Mouse (Mus musculus): Measurements from ENCODE around the gene Snx20. TPM values are rescaled to one million over a fixed set of nuclear protein-coding genes. Genes with fewer than 3 reads are reported as not detected.

The Snx20 gene
- polyA plus RNA-seq, 1 experiment from 2014 or later = 6.5 TPM

DNA sequence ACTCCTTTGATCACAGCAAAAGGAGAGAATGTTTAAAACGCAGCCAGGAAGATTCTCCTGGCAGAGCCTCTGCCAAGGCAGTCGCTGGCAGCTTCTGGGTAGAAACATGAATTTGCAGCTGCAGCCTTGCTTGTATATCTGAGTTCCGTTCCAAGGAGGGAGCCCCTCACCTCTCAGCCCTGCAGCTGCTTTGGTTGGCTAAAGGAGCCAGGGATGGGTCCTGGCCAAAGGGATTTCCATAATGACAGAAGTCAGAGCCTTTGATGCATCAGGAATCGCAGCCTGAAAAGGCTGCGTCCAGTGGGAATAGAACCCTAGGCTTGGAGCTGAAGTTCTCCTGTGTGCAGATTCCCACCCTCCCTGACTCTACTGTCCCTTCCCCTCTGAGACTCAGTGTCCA, 20.9 kb downstream of the Snx20 start:
- Histone ChIP-seq H3K36me3 (ENCODE audit: insufficient read depth, low read length) (no peaks in the 10 kb centered on the region), H3K27ac (ENCODE audit: low read length) (no peak overlapping the region), H3K4me3 (ENCODE audit: low read depth, low read length) (no peak overlapping the region), H3K9me3 (ENCODE audit: low read length) (no peaks in the 10 kb centered on the region), H3K4me2 (replicated peaks; ENCODE audit: low read depth, low read length) (no peak overlapping the region), H3K27me3 (replicated peaks; ENCODE audit: insufficient read depth, low read length) (no peaks in the 10 kb centered on the region), H3K4me1 (ENCODE audit: insufficient read depth, low read depth, low read length) (no peaks in the 10 kb centered on the region), H3K9ac (replicated peaks; ENCODE audit: low read depth) (no peak overlapping the region)
- ATAC-seq (no peak), DNase-seq (ENCODE audit: low spot score) (no peak)
- WGBS = 58% methylated on average over 5 of the region's 5 CpGs
- TF ChIP-seq CTCF (IDR thresholded peaks at IDR 0.05) = no peak
- TF ChIP-seq EP300 (IDR thresholded peaks at IDR 0.05) = no peak

DNA sequence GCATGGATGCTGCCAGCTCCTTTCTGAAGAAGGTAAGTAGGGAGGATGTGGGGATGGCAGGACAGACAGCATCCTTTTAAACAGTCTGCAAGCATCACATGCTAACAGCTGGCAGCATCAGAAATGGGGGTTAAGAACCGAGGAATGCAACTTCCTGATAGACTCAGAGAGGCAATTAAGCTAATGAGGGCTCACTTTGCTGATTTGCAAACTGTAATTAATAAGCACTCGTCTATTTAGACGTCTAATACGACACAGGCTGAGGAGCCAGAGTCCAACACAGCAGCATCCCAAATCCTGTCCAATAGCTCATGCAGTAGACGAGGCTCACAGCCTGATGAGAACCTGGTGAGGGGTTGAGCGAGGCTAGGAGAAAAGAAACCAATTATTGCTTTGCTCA, 25.7 kb downstream of the Snx20 start:
- no peak overlapping the region for H3K27ac ChIP-seq (ENCODE audit: low read length)
- H3K36me3 ChIP-seq (ENCODE audit: insufficient read depth, low read length) = no peaks in the 10 kb centered on the region
- no peaks in the 10 kb centered on the region; the same call in 1 of the 2 replicates for H3K4me1 ChIP-seq (ENCODE audit: insufficient read depth, low read depth, low read length)
- DNase-seq (ENCODE audit: low spot score) (no peak), ATAC-seq (no peak)
- WGBS = 78% methylated on average over 6 of the region's 6 CpGs
- H3K9ac ChIP-seq (replicated peaks; ENCODE audit: low read depth) = no peak overlapping the region
- no peak overlapping the region for H3K4me2 ChIP-seq (replicated peaks; ENCODE audit: low read depth, low read length)
- no peak overlapping the region for H3K4me3 ChIP-seq (ENCODE audit: low read depth, low read length)
- H3K27me3 ChIP-seq (replicated peaks; ENCODE audit: insufficient read depth, low read length) = no peaks in the 10 kb centered on the region
- TF ChIP-seq EP300 (IDR thresholded peaks at IDR 0.05) (no peak), CTCF (IDR thresholded peaks at IDR 0.05) (no peak)
- no peaks in the 10 kb centered on the region for H3K9me3 ChIP-seq (ENCODE audit: low read length)

DNA sequence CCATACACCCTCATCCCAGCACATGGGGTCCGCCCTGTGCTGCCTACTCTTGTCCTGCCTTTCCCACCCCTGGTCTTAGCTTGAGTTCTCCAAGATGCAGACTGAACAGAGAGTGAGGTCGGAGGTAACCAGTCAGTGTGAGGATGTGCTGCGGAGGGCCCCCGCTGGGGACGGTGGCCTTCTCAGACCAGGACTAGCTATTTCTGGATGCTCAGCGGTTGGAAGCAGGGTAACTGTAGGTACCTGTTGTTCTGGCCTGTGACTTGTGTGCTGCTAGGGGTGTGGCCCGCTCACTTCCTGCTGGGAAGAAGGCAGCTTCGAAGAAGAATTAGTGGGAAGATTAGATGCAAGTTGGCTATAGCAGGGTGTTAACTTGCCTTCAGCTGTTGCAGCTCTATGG, 26.9 kb downstream of the Snx20 start:
- TF ChIP-seq EP300 (IDR thresholded peaks at IDR 0.05) (no peak), CTCF (IDR thresholded peaks at IDR 0.05) (no peak)
- H3K4me3 ChIP-seq (ENCODE audit: low read depth, low read length) = no peak overlapping the region
- 82% methylated on average over 8 of the region's 8 CpGs for WGBS

DNA sequence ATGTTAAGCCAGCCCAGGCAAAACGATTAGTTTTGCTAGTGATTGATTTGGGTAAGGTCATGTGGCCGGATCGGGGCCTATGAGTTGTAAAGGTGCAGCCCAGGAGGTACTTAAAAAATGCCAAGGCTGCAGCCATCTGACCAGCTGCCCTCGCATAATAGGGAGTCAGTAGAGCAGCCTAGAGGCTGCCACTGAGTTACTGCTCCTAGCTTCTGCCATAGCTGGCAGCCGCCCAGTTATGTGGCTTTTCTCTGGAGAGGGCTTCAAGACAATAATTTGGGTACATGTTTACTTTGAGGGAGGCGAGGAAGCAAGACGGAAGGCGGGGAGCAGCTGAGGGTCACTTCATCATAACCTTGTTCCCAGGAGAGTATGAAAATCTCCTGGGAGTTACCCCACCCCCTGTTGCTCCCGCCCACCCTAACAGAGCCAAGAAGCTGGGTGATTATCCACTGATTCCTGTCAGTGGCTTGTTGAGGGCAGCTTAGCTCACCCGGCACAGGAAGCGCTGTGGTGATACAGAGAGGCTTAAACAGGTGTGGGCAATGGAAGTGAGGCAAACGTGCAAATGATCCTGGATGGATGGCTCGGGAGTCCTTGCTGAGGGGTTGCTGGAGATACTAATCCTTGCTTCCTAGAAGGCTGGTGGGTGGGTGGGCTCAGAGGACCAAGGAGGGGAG, 30.4 kb downstream of the Snx20 start:
- peak; percentile 55 for DNase-seq (ENCODE audit: low spot score)
- ATAC-seq = peak; percentile 54
- Histone ChIP-seq H3K4me2 (replicated peaks; ENCODE audit: low read depth, low read length) (no peak overlapping the region), H3K9me3 (ENCODE audit: low read length) (no peaks in the 10 kb centered on the region), H3K36me3 (ENCODE audit: insufficient read depth, low read length) (no peaks in the 10 kb centered on the region), H3K4me3 (ENCODE audit: low read depth, low read length) (no peak overlapping the region), H3K9ac (replicated peaks; ENCODE audit: low read depth) (no peak overlapping the region), H3K4me1 (ENCODE audit: insufficient read depth, low read depth, low read length) (no peaks in the 10 kb centered on the region; the same call in 1 of the 2 replicates), H3K27me3 (replicated peaks; ENCODE audit: insufficient read depth, low read length) (no peaks in the 10 kb centered on the region), H3K27ac (ENCODE audit: low read length) (no peak overlapping the region)
- WGBS = 22% methylated on average over 13 of the region's 13 CpGs
- no peak for TF ChIP-seq CTCF (IDR thresholded peaks at IDR 0.05)
- TF ChIP-seq EP300 (IDR thresholded peaks at IDR 0.05) = no peak

More for the DNA sequence above, 26.9 kb downstream of the Snx20 start:
- no peaks in the 10 kb centered on the region for H3K27me3 ChIP-seq (replicated peaks; ENCODE audit: insufficient read depth, low read length)
- DNase-seq (ENCODE audit: low spot score) = no peak
- H3K27ac ChIP-seq (ENCODE audit: low read length) = no peak overlapping the region
- ATAC-seq = no peak
- H3K9ac ChIP-seq (replicated peaks; ENCODE audit: low read depth) = no peak overlapping the region
- H3K9me3 ChIP-seq (ENCODE audit: low read length) = no peaks in the 10 kb centered on the region
- H3K4me2 ChIP-seq (replicated peaks; ENCODE audit: low read depth, low read length) = no peak overlapping the region
- H3K36me3 ChIP-seq (ENCODE audit: insufficient read depth, low read length) = no peaks in the 10 kb centered on the region
- H3K4me1 ChIP-seq (ENCODE audit: insufficient read depth, low read depth, low read length) = no peaks in the 10 kb centered on the region; the same call in 1 of the 2 replicates

DNA sequence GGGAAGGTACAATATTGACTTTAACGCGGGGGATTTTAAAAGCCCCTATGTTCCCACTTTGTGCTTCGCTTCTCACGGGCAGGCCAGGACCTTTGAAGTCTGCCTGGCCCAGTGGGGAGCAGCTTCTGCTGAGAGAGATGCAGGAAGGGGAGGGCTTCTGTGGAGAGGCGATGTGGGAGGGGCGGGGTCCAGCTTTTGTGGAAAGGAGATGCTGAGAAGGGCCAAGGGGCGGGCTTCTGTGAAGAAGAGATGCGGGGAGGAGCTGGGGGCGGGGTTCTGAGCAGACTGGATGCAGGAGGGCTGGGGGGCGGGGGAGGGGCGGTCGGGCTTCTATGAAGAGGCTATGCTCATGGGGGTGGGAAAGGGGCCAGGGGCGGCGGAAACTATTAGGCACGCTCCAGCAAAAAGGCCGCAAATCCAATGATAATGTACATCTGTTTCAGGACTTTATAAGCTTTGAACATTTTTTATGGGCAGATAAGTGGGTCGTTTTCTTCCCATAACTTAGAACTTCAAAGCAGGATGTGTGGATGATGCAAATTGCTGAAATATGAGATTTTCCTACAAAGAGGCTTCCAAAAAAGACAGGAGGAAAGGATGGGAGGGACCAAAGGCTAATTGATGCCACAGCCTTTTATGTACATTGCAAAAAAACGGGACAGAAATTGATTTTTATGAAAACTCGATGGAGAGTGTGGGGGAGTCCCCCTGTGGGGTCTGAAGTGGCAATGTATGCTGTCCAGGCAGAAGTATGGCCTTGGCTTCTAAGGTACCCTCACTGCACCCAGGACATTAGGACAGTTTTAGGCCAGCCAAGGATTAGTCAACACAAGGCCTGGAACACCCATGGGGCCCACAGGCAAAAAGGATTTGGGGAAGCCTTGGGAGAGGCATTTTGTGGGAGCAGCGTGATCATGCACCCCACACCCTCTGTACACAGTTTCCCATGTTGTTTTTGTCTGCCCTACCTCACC, 31.6 kb downstream of the Snx20 start:
- TF ChIP-seq EP300 (IDR thresholded peaks at IDR 0.05) = no peak
- TF ChIP-seq CTCF (IDR thresholded peaks at IDR 0.05) = no peak
- DNase-seq (ENCODE audit: low spot score) = peak; percentile 78
- 12% methylated on average over 18 of the region's 20 CpGs for WGBS
- H3K27ac ChIP-seq (ENCODE audit: low read length) = no peak overlapping the region
- no peak overlapping the region for H3K9ac ChIP-seq (replicated peaks; ENCODE audit: low read depth)
- no peaks in the 10 kb centered on the region; the same call in 1 of the 2 replicates for H3K4me1 ChIP-seq (ENCODE audit: insufficient read depth, low read depth, low read length)
- H3K4me3 ChIP-seq (ENCODE audit: low read depth, low read length) = no peak overlapping the region
- no peaks in the 10 kb centered on the region for H3K9me3 ChIP-seq (ENCODE audit: low read length)
- peak; percentile 65 for ATAC-seq
- H3K4me2 ChIP-seq (replicated peaks; ENCODE audit: low read depth, low read length) = 0 out of 2 replicates have a peak overlapping the region, but pooled peaks have one; percentile 5
- H3K36me3 ChIP-seq (ENCODE audit: insufficient read depth, low read length) = no peaks in the 10 kb centered on the region
- H3K27me3 ChIP-seq (replicated peaks; ENCODE audit: insufficient read depth, low read length) = no peaks in the 10 kb centered on the region

DNA sequence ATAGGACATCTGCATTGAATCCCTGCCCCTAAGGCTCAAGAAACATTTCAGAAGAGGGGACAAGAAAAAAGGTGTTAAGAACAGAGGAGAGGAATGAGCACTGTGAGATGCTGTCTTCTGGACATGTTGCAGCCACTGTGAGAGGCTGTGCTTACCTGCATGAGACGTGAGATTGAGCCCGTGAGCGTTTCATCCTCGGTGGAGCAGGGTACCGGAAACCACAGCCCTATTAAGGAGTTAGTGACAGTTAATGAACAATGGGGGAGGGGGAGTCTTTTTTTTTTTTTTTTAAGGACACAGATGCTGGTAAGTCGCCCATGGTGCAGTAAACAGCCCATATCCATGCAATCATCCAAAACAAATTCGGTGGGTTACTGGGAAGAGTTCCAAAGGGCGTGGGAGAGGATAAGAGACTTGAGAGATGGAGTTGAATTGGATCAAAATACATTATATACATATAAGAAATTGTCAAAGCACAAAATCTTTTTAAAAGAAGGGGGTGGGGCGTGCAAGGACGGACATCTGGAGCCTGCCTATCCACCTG, 32.4 kb downstream of the Snx20 start:
- TF ChIP-seq EP300 (IDR thresholded peaks at IDR 0.05) (no peak), CTCF (IDR thresholded peaks at IDR 0.05) (no peak)
- H3K9me3 ChIP-seq (ENCODE audit: low read length) = no peaks in the 10 kb centered on the region
- no peaks in the 10 kb centered on the region for H3K27me3 ChIP-seq (replicated peaks; ENCODE audit: insufficient read depth, low read length)
- DNase-seq (ENCODE audit: low spot score) (no peak), ATAC-seq (no peak)
- H3K4me1 ChIP-seq (ENCODE audit: insufficient read depth, low read depth, low read length) = no peaks in the 10 kb centered on the region; the same call in 1 of the 2 replicates
- H3K27ac ChIP-seq (ENCODE audit: low read length) = no peak overlapping the region
- no peaks in the 10 kb centered on the region for H3K36me3 ChIP-seq (ENCODE audit: insufficient read depth, low read length)
- 0 out of 2 replicates have a peak overlapping the region, but pooled peaks have one; percentile 5 for H3K4me2 ChIP-seq (replicated peaks; ENCODE audit: low read depth, low read length)
- WGBS = 12% methylated on average over 10 of the region's 10 CpGs
- H3K9ac ChIP-seq (replicated peaks; ENCODE audit: low read depth) = no peak overlapping the region
- H3K4me3 ChIP-seq (ENCODE audit: low read depth, low read length) = no peak overlapping the region

Data from lung, postnatal 0 days (tissue).